Mouse (Mus musculus): ENCODE results near the gene Sqstm1.

The Sqstm1 gene

DNA sequence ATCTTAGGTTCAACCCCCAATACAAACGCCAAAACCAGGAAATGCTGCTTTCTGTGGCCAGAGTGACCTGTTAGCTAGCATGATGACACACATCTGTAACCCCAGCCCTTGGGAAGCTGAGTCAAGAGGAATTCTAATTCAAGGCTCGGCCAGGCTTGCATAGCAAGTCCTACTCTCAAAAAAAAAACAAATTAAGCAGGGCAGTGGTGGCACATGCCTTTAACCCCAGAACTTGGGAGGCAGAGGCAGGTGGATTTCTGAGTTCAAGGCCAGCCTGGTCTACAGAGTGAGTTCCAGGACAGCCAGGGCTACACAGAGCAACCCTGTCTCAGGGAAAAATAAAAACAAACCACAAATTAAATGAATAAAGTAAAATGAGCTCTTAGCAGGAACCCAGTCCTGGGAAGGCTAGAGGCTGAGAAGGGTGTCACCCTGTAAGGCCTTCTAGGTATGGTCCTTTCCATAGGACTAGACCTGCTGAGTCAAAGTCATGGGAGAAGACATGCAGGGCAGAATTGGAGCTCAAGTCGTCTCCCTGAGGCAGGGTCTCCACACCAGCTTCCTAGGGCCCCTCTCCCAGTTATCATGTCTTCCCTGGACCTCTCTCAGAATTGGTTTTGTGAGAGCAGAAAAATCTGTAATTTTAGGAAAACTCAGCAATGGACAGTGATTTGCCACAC is 1.6 kb upstream of the Sqstm1 start:
- CTCF ChIA-PET: interaction anchor here (0.6 to 1.0 kb wide), 4 partner anchors 19 to 970 kb away, joined by 3 to 10 read pairs (median 10); no protein-coding TSS in a partner anchor

DNA sequence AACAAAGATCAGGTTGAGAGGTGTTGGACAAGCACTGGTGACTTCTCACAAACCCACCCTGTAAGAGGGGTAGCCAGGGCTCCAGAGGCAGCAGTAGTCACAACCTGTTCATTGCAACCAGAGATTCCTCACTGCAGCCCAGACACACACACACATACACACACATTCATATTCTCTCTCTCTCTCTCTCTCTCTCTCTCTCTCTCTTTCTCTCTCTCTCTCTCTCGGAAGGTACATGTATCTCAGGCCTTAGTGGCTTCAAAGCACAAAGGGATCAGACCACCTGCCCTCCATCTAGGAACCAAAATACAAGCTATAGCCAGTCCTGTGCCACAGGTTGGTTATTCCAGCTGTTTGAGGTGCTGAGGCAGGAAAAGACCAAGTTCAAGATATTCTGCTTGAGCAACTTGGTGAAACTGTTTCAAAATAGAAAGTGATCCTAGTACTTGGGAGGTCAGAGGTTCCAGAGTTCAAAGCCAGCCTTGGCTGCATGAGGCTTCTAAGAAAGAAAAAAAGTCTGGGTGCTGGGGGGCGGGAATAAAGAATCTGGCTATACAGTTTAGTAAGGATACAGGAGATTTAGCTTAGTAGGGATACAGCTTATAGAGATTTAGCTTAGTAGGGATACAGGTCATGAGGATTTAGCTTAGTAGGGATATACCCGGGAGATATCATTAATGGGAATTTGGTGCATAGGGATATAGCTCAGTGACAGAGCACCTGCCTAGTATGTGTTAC is 864 bp upstream of the Sqstm1 start:
- CTCF ChIA-PET: interaction anchor here (0.7 to 1.0 kb wide), 3 partner anchors 19 to 969 kb away, joined by 3 to 10 read pairs (median 9); no protein-coding TSS in a partner anchor

- CTCF ChIA-PET: no interaction called here
Measured at GRCm38 (mm10) chr11:50210101-50210504, 524 bp downstream of the Sqstm1 start.

- CTCF ChIA-PET: no interaction called here
Measured at GRCm38 (mm10) chr11:50208039-50208438, 2.6 kb downstream of the Sqstm1 start.

DNA sequence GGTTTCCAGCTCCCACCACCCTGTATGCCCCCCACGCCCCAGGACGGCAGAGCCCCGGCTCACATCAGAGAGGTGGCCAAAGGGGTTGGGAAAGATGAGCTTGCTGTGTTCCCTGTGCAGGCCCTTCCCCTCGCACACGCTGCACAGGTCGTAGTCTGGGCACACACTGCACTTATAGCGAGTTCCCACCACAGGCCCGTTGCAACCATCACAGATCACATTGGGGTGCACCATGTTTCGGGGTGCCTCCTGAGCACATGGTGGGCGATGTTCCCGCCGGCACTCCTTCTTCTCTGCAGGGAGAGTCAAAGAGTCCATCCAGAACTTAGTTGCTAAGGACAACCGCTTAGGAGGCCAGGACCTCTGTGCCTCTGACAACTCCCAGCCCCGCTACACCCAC is 3.3 kb downstream of the Sqstm1 start:
- CTCF ChIA-PET: no interaction called here

DNA sequence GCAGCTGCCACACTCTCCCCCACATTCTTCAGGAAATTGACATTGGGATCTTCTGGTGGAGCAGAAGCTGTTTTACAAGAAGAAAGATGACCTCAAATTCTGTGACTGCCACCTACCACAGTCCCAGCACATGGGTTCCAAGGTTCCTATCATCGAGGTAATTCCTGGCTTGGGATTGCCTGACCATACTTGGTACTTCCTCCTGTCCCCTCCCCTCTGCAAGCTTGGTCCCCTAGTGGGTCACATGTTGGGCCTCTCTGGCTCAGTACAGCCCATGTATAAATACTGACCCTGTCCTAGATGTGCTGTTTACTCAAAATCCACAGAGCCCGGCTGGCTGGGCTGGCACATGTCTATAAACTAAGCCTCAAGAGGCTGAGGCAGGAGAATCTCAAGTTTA is 4.6 kb downstream of the Sqstm1 start:
- CTCF ChIA-PET: interaction anchor here (1.2 kb wide), 1 partner anchor 11 kb away, joined by 3 read pairs; no protein-coding TSS in a partner anchor

GRCm38 (mm10) chr11:50205434-50205833 is 5.2 kb downstream of the Sqstm1 start:
- CTCF ChIA-PET: no interaction called here

- CTCF ChIA-PET: interaction anchor here (0.6 kb wide), 1 partner anchor 379 kb away, joined by 7 read pairs; no protein-coding TSS in a partner anchor
Measured at GRCm38 (mm10) chr11:50203302-50203827, 7.3 kb downstream of the Sqstm1 start.

GRCm38 (mm10) chr11:50201590-50201989 is 9.0 kb downstream of the Sqstm1 start:
- CTCF ChIA-PET: interaction anchor here (0.6 kb wide), 1 partner anchor 170 kb away, joined by 9 read pairs; no protein-coding TSS in a partner anchor

DNA sequence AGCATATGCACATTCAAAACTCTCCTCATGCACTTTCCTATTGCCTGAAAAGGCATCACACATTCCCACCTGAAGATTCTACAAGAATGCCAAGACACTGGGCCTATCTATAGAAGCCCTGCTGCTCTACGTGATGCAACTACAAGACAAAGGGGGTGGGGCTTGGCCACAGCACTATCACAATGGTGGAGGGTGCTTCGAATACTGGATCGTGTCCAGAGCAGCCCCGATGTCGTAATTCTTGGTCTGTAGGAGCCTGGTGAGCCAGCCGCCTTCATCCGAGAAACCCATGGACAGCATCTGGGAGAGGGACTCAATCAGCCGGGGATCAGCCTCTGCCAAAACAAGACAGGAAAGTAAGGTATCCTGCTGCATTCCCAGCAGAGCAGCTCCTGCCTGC is 10.0 kb downstream of the Sqstm1 start:
- CTCF ChIA-PET: no interaction called here

GRCm38 (mm10) chr11:50198916-50199315 is 11.7 kb downstream of the Sqstm1 start:
- CTCF ChIA-PET: no interaction called here

DNA sequence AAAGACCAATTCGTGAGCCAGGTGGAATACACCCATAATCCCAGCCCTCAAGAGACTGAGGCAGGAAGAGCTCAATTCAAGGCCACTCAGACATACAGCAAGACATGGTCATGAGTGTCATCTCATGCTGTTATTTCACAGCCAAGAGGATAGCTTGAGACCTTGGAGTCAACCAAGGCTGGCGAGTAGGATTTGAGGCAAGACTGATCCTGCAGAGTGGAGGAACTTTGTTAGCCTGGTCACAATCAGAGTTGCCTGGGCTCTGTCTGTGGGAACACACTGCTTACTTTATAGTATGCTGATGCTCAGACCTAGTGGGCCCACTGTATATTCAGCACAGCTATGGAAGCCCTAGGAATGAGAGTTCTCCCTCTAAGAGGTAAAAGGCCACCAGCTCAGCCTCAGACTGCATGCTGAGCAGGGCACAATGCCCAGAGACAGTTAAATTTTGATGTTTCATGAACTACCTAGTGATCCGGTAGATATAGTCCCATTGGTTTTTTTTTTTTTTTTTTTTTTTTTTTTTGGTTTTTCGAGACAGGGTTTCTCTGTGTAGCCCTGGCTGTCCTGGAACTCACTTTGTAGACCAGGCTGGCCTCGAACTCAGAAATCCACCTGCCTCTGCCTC is 12.3 kb downstream of the Sqstm1 start:
- CTCF ChIA-PET: no interaction called here

- CTCF ChIA-PET: no interaction called here
Measured at GRCm38 (mm10) chr11:50197500-50197899, 13.1 kb downstream of the Sqstm1 start.

DNA sequence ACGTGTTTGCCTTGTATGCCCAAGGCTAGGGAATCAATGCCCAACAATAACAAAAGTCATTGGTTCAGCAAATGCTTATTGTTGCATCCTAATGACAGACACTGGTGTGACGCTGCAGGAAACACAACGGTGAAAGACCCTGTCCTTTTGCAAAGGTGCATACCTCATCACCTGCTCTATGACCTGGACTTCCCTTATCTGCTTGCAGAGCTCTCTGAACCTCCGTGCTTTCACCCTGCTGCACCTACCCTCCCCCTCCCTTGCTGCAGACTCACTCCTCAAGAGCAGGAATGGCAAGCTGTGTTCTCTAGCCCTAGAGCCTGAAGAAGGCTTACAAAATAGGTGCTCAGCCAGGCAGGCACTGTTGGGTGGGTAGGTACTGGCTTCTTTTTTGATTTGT is 15.8 kb downstream of the Sqstm1 start:
- CTCF ChIA-PET: interaction anchor here (1.0 kb wide), 1 partner anchor 12 kb away, joined by 3 read pairs; no protein-coding TSS in a partner anchor

- CTCF ChIA-PET: no interaction called here
Measured at GRCm38 (mm10) chr11:50194070-50194469, 16.6 kb downstream of the Sqstm1 start.

DNA sequence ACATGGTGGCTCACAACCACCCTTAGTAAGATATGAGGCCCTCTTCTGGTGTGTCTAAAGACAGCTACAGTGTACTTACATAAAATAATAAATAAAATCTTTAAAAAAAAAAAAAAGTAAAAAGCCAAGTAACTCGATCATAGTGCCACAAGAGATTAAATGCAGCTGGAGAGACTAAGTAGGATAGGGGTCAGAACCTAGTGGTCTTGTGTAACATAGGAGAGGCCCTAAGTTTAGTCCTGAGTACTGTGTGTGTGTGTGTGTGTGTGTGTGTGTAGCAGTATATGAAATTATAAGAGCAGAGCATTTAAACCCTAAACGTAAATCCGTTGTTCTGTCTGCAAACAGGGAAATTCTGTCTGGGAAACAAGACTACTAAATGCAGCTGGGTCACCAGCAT is 18.3 kb downstream of the Sqstm1 start:
- CTCF ChIA-PET: no interaction called here

DNA sequence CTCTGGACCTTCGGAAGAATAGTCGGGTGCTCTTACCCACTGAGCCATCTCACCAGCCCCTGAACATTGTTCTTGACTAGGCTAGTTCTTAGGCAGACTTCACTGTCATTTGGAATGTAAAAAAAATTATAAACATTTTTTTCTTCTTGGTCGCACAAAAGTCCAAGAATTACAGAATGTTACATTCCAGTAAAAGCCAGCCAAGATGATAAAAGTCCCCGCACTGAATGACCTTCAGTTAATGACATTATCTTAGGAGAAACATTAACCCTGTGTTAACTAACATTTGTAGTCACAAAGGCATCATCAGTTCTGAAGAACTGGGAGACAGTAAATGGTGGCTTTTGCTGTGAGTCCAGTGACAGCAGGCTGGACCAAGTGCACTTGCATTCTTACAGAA is 20.3 kb downstream of the Sqstm1 start:
- CTCF ChIA-PET: no interaction called here

GRCm38 (mm10) chr11:50188682-50189081 is 21.9 kb downstream of the Sqstm1 start:
- CTCF ChIA-PET: interaction anchor here (0.5 kb wide), 1 partner anchor 130 kb away, joined by 3 read pairs; no protein-coding TSS in a partner anchor

DNA sequence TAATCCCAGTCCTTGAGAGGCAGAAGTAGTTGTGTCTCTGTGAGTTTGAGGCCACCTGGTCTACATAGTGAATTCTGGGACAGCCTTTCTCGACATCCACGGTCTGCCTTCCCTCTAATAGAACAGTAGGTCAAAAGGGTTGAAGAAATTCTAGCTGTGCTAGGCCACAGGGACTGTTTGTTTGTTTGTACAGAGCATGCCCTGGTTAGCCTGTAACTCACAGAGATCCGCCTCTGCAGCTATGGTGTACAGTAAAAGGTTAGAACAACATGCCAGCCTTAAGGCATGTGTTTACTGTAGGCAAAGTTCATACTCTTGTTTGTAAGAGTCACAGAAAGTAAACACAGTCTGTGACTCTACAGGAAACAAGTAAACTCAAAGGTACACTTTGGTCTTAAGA is 25.8 kb downstream of the Sqstm1 start:
- CTCF ChIA-PET: no interaction called here

GRCm38 (mm10) chr11:50182702-50183101 is 27.9 kb downstream of the Sqstm1 start:
- CTCF ChIA-PET: interaction anchor here (0.7 kb wide), 1 partner anchor 190 kb away, joined by 3 read pairs; no protein-coding TSS in a partner anchor

- CTCF ChIA-PET: no interaction called here
Measured at GRCm38 (mm10) chr11:50180478-50181231, 30.0 kb downstream of the Sqstm1 start.

All from spleen, embryonic (tissue).